In genomic region chr8:121089631-121090380, GRCm38 (mm10) we compare ENCODE assay signal across 17 mouse cellular contexts. TPM values are rescaled to one million over a fixed set of nuclear protein-coding genes. Genes with fewer than 3 reads are reported as not detected.
A peak's percentile ranks its signal among the peaks of the same experiment; 100 is the strongest.
DNase-seq lines count a peak whose midpoint lies in the region; ATAC-seq and TF ChIP-seq lines count a peak whose summit lies in the region.
"Had no signal": no experiment of that assay in that cellular context is flagged by ENCODE, and none has a peak within 500 bp of the region (broad histone marks: within the 10 kb centered on the region; RNA-seq: fewer than 3 reads in every experiment).

No protein-coding gene starts in this region.

- H3K4me1 ChIP-seq in heart, embryonic 12.5 days (replicated peaks): peaks cover 7% of the 10 kb centered on the region
- H3K4me1 ChIP-seq in E14TG2a.4 (replicated peaks; ENCODE audit: low read depth, low read length): peaks cover 45% of the 10 kb centered on the region
- H3K4me1 ChIP-seq in embryonic facial prominence, embryonic 15.5 days: peaks cover 23% of the 10 kb centered on the region
- H3K4me1 ChIP-seq in lung, embryonic 16.5 days (replicated peaks; ENCODE audit: control insufficient read depth, insufficient read depth, low read length): peaks cover 7% of the 10 kb centered on the region

- no peak for TF ChIP-seq CTCF in E14TG2a.4 (conservative IDR thresholded peaks at IDR 0.05; ENCODE audit: low read length)

- no peak for DNase-seq in heart, adult 9 months (ENCODE audit: low spot score in 2 of 2)
- no peak for DNase-seq in cerebellum, adult 8-10 months
- DNase-seq in adrenal gland, postnatal 10 days: no peak
- DNase-seq in thymus, postnatal 10 days (ENCODE audit: low spot score in 2 of 2): no peak
- DNase-seq: B cell, adult 2 months; cerebellum, adult 9-11 months; heart, postnatal 36 days; kidney, postnatal 25 days; right cerebral cortex, postnatal 4 days; thymus, postnatal 36 days had no signal

- H3K27ac ChIP-seq in heart, embryonic 12.5 days (ENCODE audit: poor library complexity, severe bottlenecking): no peak overlapping the region
- no peak overlapping the region for H3K27ac ChIP-seq in embryonic facial prominence, embryonic 15.5 days (replicated peaks)
- peak overlapping the region; percentile 82 for H3K27ac ChIP-seq in lung, embryonic 16.5 days (ENCODE audit: low read length)

- ATAC-seq in heart, embryonic 12.5 days (ENCODE audit: insufficient number of reproducible peaks, low FRiP score): no peak
- no peak for ATAC-seq in embryonic facial prominence, embryonic 15.5 days (ENCODE audit: insufficient number of reproducible peaks, low FRiP score, low TSS enrichment, low read depth)
- ATAC-seq in lung, embryonic 16.5 days (ENCODE audit: low read depth): 0 out of 2 replicates have a peak, but pooled peaks have one; percentile 2
- ATAC-seq: Patski had no signal

- peak overlapping the region; percentile 22; the same call in 1 of the 2 replicates for H3K4me2 ChIP-seq in heart, embryonic 12.5 days
- peak overlapping the region; percentile 17; the same call in 1 of the 2 replicates for H3K4me2 ChIP-seq in embryonic facial prominence, embryonic 15.5 days (replicated peaks)
- H3K4me2 ChIP-seq in lung, embryonic 16.5 days (ENCODE audit: low read depth, low read length): peak overlapping the region; percentile 79

- H3K9me3 ChIP-seq in heart, embryonic 12.5 days (replicated peaks): no peaks in the 10 kb centered on the region
- no peaks in the 10 kb centered on the region for H3K9me3 ChIP-seq in E14TG2a.4 (ENCODE audit: low read length)
- H3K9me3 ChIP-seq in embryonic facial prominence, embryonic 15.5 days (replicated peaks): no peaks in the 10 kb centered on the region
- H3K9me3 ChIP-seq in lung, embryonic 16.5 days (ENCODE audit: control insufficient read depth, low read length): no peaks in the 10 kb centered on the region

- no peak overlapping the region for H3K9ac ChIP-seq in heart, embryonic 12.5 days
- H3K9ac ChIP-seq in embryonic facial prominence, embryonic 15.5 days: no peak overlapping the region
- H3K9ac ChIP-seq in lung, embryonic 16.5 days (ENCODE audit: low read length): peak overlapping the region; percentile 69

- 0 out of 2 replicates have a peak overlapping the region, but pooled peaks have one; percentile 12 for H3K4me3 ChIP-seq in heart, embryonic 12.5 days
- peak overlapping the region; percentile 71 for H3K4me3 ChIP-seq in E14TG2a.4 (replicated peaks; ENCODE audit: low read length)
- H3K4me3 ChIP-seq in embryonic facial prominence, embryonic 15.5 days (replicated peaks): peak overlapping the region; percentile 2; the same call in 1 of the 2 replicates
- peak overlapping the region; percentile 57 for H3K4me3 ChIP-seq in lung, embryonic 16.5 days (ENCODE audit: low read length)

- peaks cover 94% of the 10 kb centered on the region for H3K27me3 ChIP-seq in heart, embryonic 12.5 days (replicated peaks)
- H3K27me3 ChIP-seq in E14TG2a.4 (ENCODE audit: insufficient read depth, low read length): peaks cover 91% of the 10 kb centered on the region
- H3K27me3 ChIP-seq in embryonic facial prominence, embryonic 15.5 days: peaks cover 91% of the 10 kb centered on the region
- H3K27me3 ChIP-seq in lung, embryonic 16.5 days (ENCODE audit: control insufficient read depth, insufficient read depth, low read depth, low read length): peaks cover 40% of the 10 kb centered on the region

- no peaks in the 10 kb centered on the region for H3K36me3 ChIP-seq in heart, embryonic 12.5 days
- no peaks in the 10 kb centered on the region for H3K36me3 ChIP-seq in E14TG2a.4 (ENCODE audit: insufficient read depth, low read length)
- H3K36me3 ChIP-seq in embryonic facial prominence, embryonic 15.5 days: no peaks in the 10 kb centered on the region
- H3K36me3 ChIP-seq in lung, embryonic 16.5 days (ENCODE audit: control insufficient read depth, insufficient read depth, low read length): no peaks in the 10 kb centered on the region

- 12% methylated on average over 32 of the region's 32 CpGs for WGBS in heart, embryonic 12.5 days
- 7% methylated on average over 32 of the region's 32 CpGs for WGBS in embryonic facial prominence, embryonic 15.5 days
- 10% methylated on average over 32 of the region's 32 CpGs for WGBS in lung, embryonic 16.5 days

RNA-seq across cellular contexts. Expression of gene Foxf1, which starts 5.6 kb away (rescaled TPM):
- polyA plus RNA-seq in heart, embryonic 12.5 days (2016; fragmentation: Nextera tagmentation; extraction: Ambion mirVana): 0.68 and 3.7 TPM in 2 replicates
- polyA plus RNA-seq in embryonic facial prominence, embryonic 15.5 days (2015; fragmentation: Nextera tagmentation; extraction: Ambion mirVana): 9.9 and 10.1 TPM in 2 replicates
- polyA plus RNA-seq in lung, embryonic 16.5 days (2015; fragmentation: Nextera tagmentation; extraction: Ambion mirVana): 126 and 138 TPM in 2 replicates
- 1 to 10 TPM; 1.4 to 1.7 TPM for total RNA-seq in adrenal gland, postnatal 10 days (2021)
- total RNA-seq: megakaryocyte-erythroid progenitor cell, adult 5-6 weeks had no signal

RNA-seq across cellular contexts. Expression of gene Mthfsd, which starts 18.4 kb away (rescaled TPM):
- 45.2 and 45.8 TPM in 2 replicates for polyA plus RNA-seq in heart, embryonic 12.5 days (2016; fragmentation: Nextera tagmentation; extraction: Ambion mirVana)
- polyA plus RNA-seq in embryonic facial prominence, embryonic 15.5 days (2015; fragmentation: Nextera tagmentation; extraction: Ambion mirVana): 58.2 and 61.3 TPM in 2 replicates
- polyA plus RNA-seq in lung, embryonic 16.5 days (2015; fragmentation: Nextera tagmentation; extraction: Ambion mirVana): 50.6 and 59.2 TPM in 2 replicates
- 10 to 100 TPM; 30.4 to 32.2 TPM for total RNA-seq in adrenal gland, postnatal 10 days (2021)

RNA-seq across cellular contexts. Expression of gene Foxc2, which starts 26.2 kb away (rescaled TPM):
- 20.7 and 20.8 TPM in 2 replicates for polyA plus RNA-seq in heart, embryonic 12.5 days (2016; fragmentation: Nextera tagmentation; extraction: Ambion mirVana)
- polyA plus RNA-seq in embryonic facial prominence, embryonic 15.5 days (2015; fragmentation: Nextera tagmentation; extraction: Ambion mirVana): 2.3 and 5.6 TPM in 2 replicates
- polyA plus RNA-seq in lung, embryonic 16.5 days (2015; fragmentation: Nextera tagmentation; extraction: Ambion mirVana): 0.58 and 0.62 TPM in 2 replicates
- 1 to 10 TPM; 4.1 to 6.1 TPM for total RNA-seq in adrenal gland, postnatal 10 days (2021)
- total RNA-seq: megakaryocyte-erythroid progenitor cell, adult 5-6 weeks had no signal

RNA-seq across cellular contexts. Expression of gene Foxl1, which starts 37.9 kb away (rescaled TPM):
- polyA plus RNA-seq in heart, embryonic 12.5 days (2016; fragmentation: Nextera tagmentation; extraction: Ambion mirVana): 0.78 and 1.2 TPM in 2 replicates
- 0.25 and 0.31 TPM in 2 replicates for polyA plus RNA-seq in embryonic facial prominence, embryonic 15.5 days (2015; fragmentation: Nextera tagmentation; extraction: Ambion mirVana)
- polyA plus RNA-seq in lung, embryonic 16.5 days (2015; fragmentation: Nextera tagmentation; extraction: Ambion mirVana): 3.1 and 3.3 TPM in 2 replicates
- total RNA-seq in adrenal gland, postnatal 10 days (2021): under 1 TPM; 0.24 to 0.42 TPM
- total RNA-seq: megakaryocyte-erythroid progenitor cell, adult 5-6 weeks had no signal
- polyA plus RNA-seq: neural tube, embryonic 14.5 days had no signal

Comparison
In these comparisons a context has a peak if more than half of its experiments do, and no peak if none do; other contexts are left out.
1. H3K4me2 ChIP-seq: peak in every context shown above with its lines; median percentile 79 in lung, embryonic 16.5 days; 22 in heart, embryonic 12.5 days; 17 in embryonic facial prominence, embryonic 15.5 days.
2. H3K4me3 ChIP-seq: peak in every context shown above with its lines; median percentile 71 in E14TG2a.4; 57 in lung, embryonic 16.5 days; 12 in heart, embryonic 12.5 days; 2 in embryonic facial prominence, embryonic 15.5 days.
3. RNA of gene Foxf1, which starts 5.6 kb away (polyA plus RNA-seq): 126 to 138 TPM in lung, embryonic 16.5 days; 9.9 to 10.1 TPM in embryonic facial prominence, embryonic 15.5 days and 0.68 to 3.7 TPM in heart, embryonic 12.5 days; every median in the first group is over 10 times any median in the second.